Mouse (Mus musculus): Measurements from ENCODE around the gene Anxa9. TPM values are rescaled to one million over a fixed set of nuclear protein-coding genes. Genes with fewer than 3 reads are reported as not detected.
"Not testable (repeated sequence)": the region's sequence is repeated elsewhere in the genome, so short reads cannot be mapped to it uniquely, and the experiment has no call there.

Gene Anxa9
- 1.6 and 1.8 TPM in 2 replicates for polyA plus RNA-seq (2014; fragmentation: Nextera tagmentation; extraction: Ambion mirVana)

- Histone ChIP-seq H3K9ac (ENCODE audit: low read length) (no peak within 1 kb of the TSS), H3K4me1 (ENCODE audit: control insufficient read depth, insufficient read depth, low read length) (no peaks in the 10 kb centered on the region), H3K27me3 (ENCODE audit: control insufficient read depth, insufficient read depth, low read length) (no peaks in the 10 kb centered on the region), H3K4me3 (ENCODE audit: low read depth, low read length) (no peak within 1 kb of the TSS), H3K27ac (replicated peaks; ENCODE audit: low read depth, low read length) (no peak within 1 kb of the TSS), H3K4me2 (ENCODE audit: low read depth, severe bottlenecking) (no peak within 1 kb of the TSS), H3K36me3 (ENCODE audit: control insufficient read depth, insufficient read depth, low read length) (no peaks in the 10 kb centered on the region), H3K9me3 (ENCODE audit: control insufficient read depth, low read length) (no peaks in the 10 kb centered on the region)
- 66% methylated on average over 7 of the region's 7 CpGs for WGBS
- DNase-seq (ENCODE audit: low spot score): no peak
- 0 out of 2 replicates have a peak, but pooled peaks have one; percentile 36 for ATAC-seq (ENCODE audit: insufficient number of reproducible peaks, low FRiP score, low TSS enrichment, low read depth)
These were observed at the start of gene Anxa9 for GRCm38 (mm10) chr3:95307100-95307499. TSS of gene Anxa9 (minus strand) at chr3:95307176.

DNA sequence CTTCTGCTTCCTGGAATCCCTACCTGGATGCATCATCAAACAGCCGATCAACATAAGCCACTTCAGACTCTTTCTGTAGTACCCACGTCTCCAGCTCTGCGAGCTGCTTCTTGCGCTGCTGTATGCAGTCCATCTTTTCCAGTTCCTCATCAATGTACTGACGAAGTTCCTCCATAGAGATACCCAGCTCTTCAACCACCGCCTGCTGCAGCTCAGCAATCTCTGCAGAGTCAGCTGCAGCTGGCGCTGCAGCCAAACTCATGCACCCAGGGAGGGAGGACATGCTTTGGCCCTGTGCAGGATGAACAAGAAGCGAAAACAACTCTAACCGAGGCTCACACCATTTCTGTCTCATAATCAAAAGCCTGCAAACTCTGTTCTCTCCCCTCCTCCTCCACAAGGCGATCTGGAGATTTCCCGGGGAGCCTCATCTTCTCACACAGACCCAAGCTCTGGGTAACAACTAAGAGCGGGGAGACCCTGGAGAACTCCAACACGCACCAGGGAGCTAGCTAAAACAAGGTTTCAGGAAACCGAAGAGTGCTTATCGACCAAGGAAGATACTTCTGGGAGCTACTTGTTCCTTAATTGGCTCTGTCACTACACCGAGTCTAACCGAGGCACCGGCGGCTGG lies 49.1 kb upstream of the Anxa9 start:
- Histone ChIP-seq H3K4me2 (ENCODE audit: low read depth, severe bottlenecking) (peak overlapping the region; percentile 41; the same call in 1 of the 2 replicates), H3K4me3 (ENCODE audit: low read depth, low read length) (peak overlapping the region; percentile 51)
- H3K4me1 ChIP-seq (ENCODE audit: control insufficient read depth, insufficient read depth, low read length); DNase-seq (ENCODE audit: low spot score); H3K9ac ChIP-seq (ENCODE audit: low read length); H3K27me3 ChIP-seq (ENCODE audit: control insufficient read depth, insufficient read depth, low read length); H3K27ac ChIP-seq (replicated peaks; ENCODE audit: low read depth, low read length); H3K36me3 ChIP-seq (ENCODE audit: control insufficient read depth, insufficient read depth, low read length); ATAC-seq (ENCODE audit: insufficient number of reproducible peaks, low FRiP score, low TSS enrichment, low read depth); H3K9me3 ChIP-seq (ENCODE audit: control insufficient read depth, low read length): not testable (repeated sequence)
- WGBS: 33% methylated on average over 9 of the region's 19 CpGs

DNA sequence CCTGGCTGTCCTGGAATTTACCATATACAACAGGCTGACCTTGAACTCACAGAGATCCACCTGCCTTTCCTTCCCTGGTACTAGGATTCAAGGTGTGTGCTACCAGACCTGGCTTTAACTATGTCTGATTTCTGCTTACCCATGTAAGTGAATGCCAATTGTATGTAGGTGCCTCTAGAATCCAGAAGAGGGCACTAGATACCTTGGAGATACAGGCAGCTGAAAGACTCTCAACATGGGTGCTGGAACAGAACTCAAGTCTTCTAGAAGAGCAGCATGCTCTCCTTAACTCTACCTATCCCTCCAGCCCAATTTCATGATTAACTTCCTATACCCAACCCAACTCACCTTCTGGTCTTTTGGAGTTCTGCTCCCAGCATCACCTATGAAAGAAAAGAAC lies 42.5 kb upstream of the Anxa9 start:
- no peak for DNase-seq (ENCODE audit: low spot score)
- H3K4me2 ChIP-seq (ENCODE audit: low read depth, severe bottlenecking): no peak overlapping the region
- no peaks in the 10 kb centered on the region; the same call in 1 of the 2 replicates for H3K9me3 ChIP-seq (ENCODE audit: control insufficient read depth, low read length)
- H3K36me3 ChIP-seq (ENCODE audit: control insufficient read depth, insufficient read depth, low read length): peaks cover 13% of the 10 kb centered on the region
- ATAC-seq (ENCODE audit: insufficient number of reproducible peaks, low FRiP score, low TSS enrichment, low read depth): peak; percentile 17; the same call in 1 of the 2 replicates
- no peaks in the 10 kb centered on the region for H3K4me1 ChIP-seq (ENCODE audit: control insufficient read depth, insufficient read depth, low read length)
- H3K4me3 ChIP-seq (ENCODE audit: low read depth, low read length): no peak overlapping the region
- no peak overlapping the region for H3K9ac ChIP-seq (ENCODE audit: low read length)
- no peak overlapping the region for H3K27ac ChIP-seq (replicated peaks; ENCODE audit: low read depth, low read length)
- H3K27me3 ChIP-seq (ENCODE audit: control insufficient read depth, insufficient read depth, low read length): no peaks in the 10 kb centered on the region

- not testable (repeated sequence) for H3K4me1 ChIP-seq (ENCODE audit: control insufficient read depth, insufficient read depth, low read length); H3K4me2 ChIP-seq (ENCODE audit: low read depth, severe bottlenecking); ATAC-seq (ENCODE audit: insufficient number of reproducible peaks, low FRiP score, low TSS enrichment, low read depth); H3K27ac ChIP-seq (replicated peaks; ENCODE audit: low read depth, low read length); H3K4me3 ChIP-seq (ENCODE audit: low read depth, low read length); DNase-seq (ENCODE audit: low spot score); H3K27me3 ChIP-seq (ENCODE audit: control insufficient read depth, insufficient read depth, low read length); H3K9ac ChIP-seq (ENCODE audit: low read length); H3K9me3 ChIP-seq (ENCODE audit: control insufficient read depth, low read length)
- H3K36me3 ChIP-seq (ENCODE audit: control insufficient read depth, insufficient read depth, low read length): peaks cover 10% of the 10 kb centered on the region
- WGBS: 99% methylated on average over 4 of the region's 5 CpGs
These were observed 41.4 kb upstream of the Anxa9 start for GRCm38 (mm10) chr3:95348343-95348742.

DNA sequence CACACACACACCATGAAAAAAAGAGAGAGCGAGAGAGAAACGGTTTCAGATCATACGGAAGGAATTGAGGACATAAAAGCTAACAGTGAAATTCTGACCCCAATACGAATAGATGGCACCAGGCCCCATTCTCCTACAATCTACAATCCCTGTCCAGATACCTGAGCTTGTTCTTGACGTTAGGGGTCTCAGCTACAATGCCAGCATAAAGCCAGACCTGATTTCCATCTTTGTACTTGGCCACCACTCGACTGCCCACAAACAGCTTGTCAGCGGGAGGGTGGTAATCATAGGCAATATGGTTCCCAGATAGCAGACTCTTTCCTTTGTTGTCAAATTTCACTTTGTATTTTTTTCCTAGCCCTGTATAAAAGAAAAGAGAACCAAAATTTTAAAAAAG lies 39.5 kb upstream of the Anxa9 start:
- no peak overlapping the region for H3K9ac ChIP-seq (ENCODE audit: low read length)
- H3K36me3 ChIP-seq (ENCODE audit: control insufficient read depth, insufficient read depth, low read length): peaks cover 16% of the 10 kb centered on the region
- H3K27ac ChIP-seq (replicated peaks; ENCODE audit: low read depth, low read length): no peak overlapping the region
- no peaks in the 10 kb centered on the region for H3K27me3 ChIP-seq (ENCODE audit: control insufficient read depth, insufficient read depth, low read length)
- 95% methylated on average over 7 of the region's 7 CpGs for WGBS
- no peak overlapping the region for H3K4me3 ChIP-seq (ENCODE audit: low read depth, low read length)
- H3K4me1 ChIP-seq (ENCODE audit: control insufficient read depth, insufficient read depth, low read length): no peaks in the 10 kb centered on the region
- H3K4me2 ChIP-seq (ENCODE audit: low read depth, severe bottlenecking): no peak overlapping the region
- ATAC-seq (ENCODE audit: insufficient number of reproducible peaks, low FRiP score, low TSS enrichment, low read depth) (no peak), DNase-seq (ENCODE audit: low spot score) (no peak)
- no peaks in the 10 kb centered on the region; the same call in 1 of the 2 replicates for H3K9me3 ChIP-seq (ENCODE audit: control insufficient read depth, low read length)

DNA sequence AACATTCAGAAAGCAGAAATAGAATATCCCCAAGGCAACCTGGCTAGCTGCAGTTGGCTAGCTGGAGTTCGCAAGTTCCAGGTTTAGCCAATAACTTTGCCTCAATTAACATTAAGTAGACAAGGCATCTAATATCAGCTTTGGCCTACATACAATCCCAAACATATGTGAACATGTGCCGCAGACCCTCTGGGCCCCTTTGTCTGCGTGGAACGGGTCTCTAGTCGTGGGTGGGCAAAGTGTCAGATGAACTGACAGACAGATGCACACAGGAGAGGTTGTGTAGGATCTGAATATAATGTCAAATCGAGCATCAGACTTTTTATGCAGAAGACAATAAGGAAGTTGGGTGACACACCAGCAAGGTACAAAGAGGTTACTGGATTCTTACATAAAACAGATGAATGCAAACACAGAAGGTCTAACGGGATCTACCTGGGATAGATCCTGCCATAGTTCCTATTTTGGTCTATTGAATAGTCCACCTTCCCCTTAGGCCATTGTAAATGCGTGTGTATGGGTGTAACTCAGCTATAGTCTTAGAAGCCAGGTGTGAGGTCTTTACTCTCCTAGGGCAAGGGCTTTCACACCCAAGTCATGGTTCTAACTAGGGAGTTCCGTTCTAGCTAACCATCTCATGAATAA lies 36.5 kb upstream of the Anxa9 start:
- not testable (repeated sequence) for H3K9ac ChIP-seq (ENCODE audit: low read length); H3K4me3 ChIP-seq (ENCODE audit: low read depth, low read length); DNase-seq (ENCODE audit: low spot score); H3K9me3 ChIP-seq (ENCODE audit: control insufficient read depth, low read length); H3K27me3 ChIP-seq (ENCODE audit: control insufficient read depth, insufficient read depth, low read length); H3K4me2 ChIP-seq (ENCODE audit: low read depth, severe bottlenecking); H3K27ac ChIP-seq (replicated peaks; ENCODE audit: low read depth, low read length); ATAC-seq (ENCODE audit: insufficient number of reproducible peaks, low FRiP score, low TSS enrichment, low read depth); H3K4me1 ChIP-seq (ENCODE audit: control insufficient read depth, insufficient read depth, low read length)
- H3K36me3 ChIP-seq (ENCODE audit: control insufficient read depth, insufficient read depth, low read length): peaks cover 29% of the 10 kb centered on the region
- WGBS: 95% methylated on average over 9 of the region's 9 CpGs

DNA sequence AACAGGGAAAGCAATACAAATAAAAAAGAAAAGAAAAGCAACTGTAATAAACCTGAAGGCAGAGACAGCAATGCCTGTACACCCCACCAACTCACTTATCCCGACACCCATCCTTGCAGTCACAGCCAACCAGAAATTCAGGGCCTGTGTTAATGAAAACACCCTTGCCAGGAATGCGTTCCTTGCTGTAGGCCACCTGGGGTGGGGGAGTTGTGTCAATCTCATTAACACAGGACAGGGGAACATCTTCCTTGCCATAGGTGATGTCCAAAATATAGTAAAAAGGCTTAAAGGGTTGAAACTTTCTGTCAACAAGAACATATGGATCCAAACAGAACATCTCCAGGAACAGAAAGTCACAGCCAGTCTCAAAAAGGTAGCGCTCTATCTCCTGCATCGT lies 31.3 kb upstream of the Anxa9 start:
- ATAC-seq (ENCODE audit: insufficient number of reproducible peaks, low FRiP score, low TSS enrichment, low read depth) (no peak), DNase-seq (ENCODE audit: low spot score) (no peak)
- Histone ChIP-seq H3K4me1 (ENCODE audit: control insufficient read depth, insufficient read depth, low read length) (no peaks in the 10 kb centered on the region), H3K4me3 (ENCODE audit: low read depth, low read length) (no peak overlapping the region), H3K27ac (replicated peaks; ENCODE audit: low read depth, low read length) (no peak overlapping the region), H3K36me3 (ENCODE audit: control insufficient read depth, insufficient read depth, low read length) (peaks cover 51% of the 10 kb centered on the region), H3K4me2 (ENCODE audit: low read depth, severe bottlenecking) (no peak overlapping the region), H3K9ac (ENCODE audit: low read length) (no peak overlapping the region), H3K9me3 (ENCODE audit: control insufficient read depth, low read length) (no peaks in the 10 kb centered on the region), H3K27me3 (ENCODE audit: control insufficient read depth, insufficient read depth, low read length) (no peaks in the 10 kb centered on the region)
- WGBS: 93% methylated on average over 4 of the region's 4 CpGs

GRCm38 (mm10) chr3:95337345-95337744 lies 30.4 kb upstream of the Anxa9 start:
- Histone ChIP-seq H3K27ac (replicated peaks; ENCODE audit: low read depth, low read length) (no peak overlapping the region), H3K4me2 (ENCODE audit: low read depth, severe bottlenecking) (no peak overlapping the region), H3K27me3 (ENCODE audit: control insufficient read depth, insufficient read depth, low read length) (no peaks in the 10 kb centered on the region), H3K9ac (ENCODE audit: low read length) (no peak overlapping the region), H3K36me3 (ENCODE audit: control insufficient read depth, insufficient read depth, low read length) (peaks cover 45% of the 10 kb centered on the region), H3K4me3 (ENCODE audit: low read depth, low read length) (no peak overlapping the region), H3K4me1 (ENCODE audit: control insufficient read depth, insufficient read depth, low read length) (no peaks in the 10 kb centered on the region), H3K9me3 (ENCODE audit: control insufficient read depth, low read length) (no peaks in the 10 kb centered on the region)
- 94% methylated on average over 4 of the region's 4 CpGs for WGBS
- DNase-seq (ENCODE audit: low spot score): no peak
- no peak for ATAC-seq (ENCODE audit: insufficient number of reproducible peaks, low FRiP score, low TSS enrichment, low read depth)

Measured in limb, embryonic 11.5 days (tissue).